Mouse (Mus musculus): ENCODE measurements at regions not wholly inside any gene's neighbourhood (a gene's known extent, or its start where the extent isn't known, plus 50 kb on each side); places are given as distances from the start of the nearest gene placed in this dataset.

GRCm38 (mm10) chr11:18266161-18266560 lies 312.5 kb upstream of the Etaa1 start:
- TF ChIP-seq CTCF (IDR thresholded peaks at IDR 0.05; ENCODE audit: low read depth): no peak
- WGBS: 63% methylated on average over 2 of the region's 2 CpGs
- ATAC-seq: no peak

GRCm38 (mm10) chr11:18262901-18263300 lies 309.2 kb upstream of the Etaa1 start:
- no peaks in the 10 kb centered on the region for H3K36me3 ChIP-seq (ENCODE audit: insufficient read depth, low read length)
- no peak overlapping the region for H3K4me3 ChIP-seq (ENCODE audit: low read length)
- 62% methylated on average over 1 of the region's 1 CpGs for WGBS
- DNase-seq (ENCODE audit: low spot score) (no peak), ATAC-seq (no peak)
- no peak overlapping the region for H3K4me2 ChIP-seq (ENCODE audit: low read depth, low read length)
- no peak overlapping the region for H3K27ac ChIP-seq
- no peak for TF ChIP-seq CTCF (IDR thresholded peaks at IDR 0.05; ENCODE audit: low read depth)
- H3K4me1 ChIP-seq (ENCODE audit: insufficient read depth, low read length): no peaks in the 10 kb centered on the region
- no peaks in the 10 kb centered on the region for H3K27me3 ChIP-seq (ENCODE audit: insufficient read depth, low read length)
- no peak overlapping the region for H3K9ac ChIP-seq (replicated peaks; ENCODE audit: low read length)
- no peaks in the 10 kb centered on the region for H3K9me3 ChIP-seq (ENCODE audit: low read length)

More at GRCm38 (mm10) chr11:18266161-18266560, 312.5 kb upstream of the Etaa1 start:
- Histone ChIP-seq H3K4me2 (ENCODE audit: low read depth, low read length) (no peak overlapping the region), H3K27me3 (ENCODE audit: insufficient read depth, low read length) (no peaks in the 10 kb centered on the region), H3K9ac (replicated peaks; ENCODE audit: low read length) (no peak overlapping the region), H3K9me3 (ENCODE audit: low read length) (no peaks in the 10 kb centered on the region), H3K4me3 (ENCODE audit: low read length) (no peak overlapping the region), H3K36me3 (ENCODE audit: insufficient read depth, low read length) (no peaks in the 10 kb centered on the region), H3K4me1 (ENCODE audit: insufficient read depth, low read length) (no peaks in the 10 kb centered on the region), H3K27ac (no peak overlapping the region)
- DNase-seq (ENCODE audit: low spot score): no peak

- ATAC-seq (no peak), DNase-seq (ENCODE audit: low spot score) (no peak)
- TF ChIP-seq CTCF (IDR thresholded peaks at IDR 0.05; ENCODE audit: low read depth): no peak
- Histone ChIP-seq H3K36me3 (ENCODE audit: insufficient read depth, low read length) (no peaks in the 10 kb centered on the region), H3K4me3 (ENCODE audit: low read length) (no peak overlapping the region), H3K9ac (replicated peaks; ENCODE audit: low read length) (no peak overlapping the region), H3K9me3 (ENCODE audit: low read length) (no peaks in the 10 kb centered on the region), H3K27me3 (ENCODE audit: insufficient read depth, low read length) (no peaks in the 10 kb centered on the region), H3K27ac (no peak overlapping the region), H3K4me1 (ENCODE audit: insufficient read depth, low read length) (no peaks in the 10 kb centered on the region), H3K4me2 (ENCODE audit: low read depth, low read length) (no peak overlapping the region)
- WGBS: 31% methylated on average over 4 of the region's 4 CpGs
Observed at GRCm38 (mm10) chr11:18249236-18249635, 295.6 kb upstream of the Etaa1 start.

- no peak overlapping the region for H3K4me2 ChIP-seq (ENCODE audit: low read depth, low read length)
- H3K9me3 ChIP-seq (ENCODE audit: low read length): no peaks in the 10 kb centered on the region
- no peak overlapping the region for H3K4me3 ChIP-seq (ENCODE audit: low read length)
- TF ChIP-seq CTCF (IDR thresholded peaks at IDR 0.05; ENCODE audit: low read depth): no peak
- no peak overlapping the region for H3K9ac ChIP-seq (replicated peaks; ENCODE audit: low read length)
- no peaks in the 10 kb centered on the region for H3K27me3 ChIP-seq (ENCODE audit: insufficient read depth, low read length)
- no peak for ATAC-seq
- H3K36me3 ChIP-seq (ENCODE audit: insufficient read depth, low read length): no peaks in the 10 kb centered on the region
- no peak overlapping the region for H3K27ac ChIP-seq
- no peaks in the 10 kb centered on the region for H3K4me1 ChIP-seq (ENCODE audit: insufficient read depth, low read length)
- 65% methylated on average over 4 of the region's 4 CpGs for WGBS
- DNase-seq (ENCODE audit: low spot score): no peak
Observed at GRCm38 (mm10) chr11:18216762-18217161, 263.1 kb upstream of the Etaa1 start.

- Histone ChIP-seq H3K4me1 (ENCODE audit: insufficient read depth, low read length) (no peaks in the 10 kb centered on the region), H3K9me3 (ENCODE audit: low read length) (no peaks in the 10 kb centered on the region), H3K36me3 (ENCODE audit: insufficient read depth, low read length) (no peaks in the 10 kb centered on the region), H3K4me3 (ENCODE audit: low read length) (no peak overlapping the region), H3K27me3 (ENCODE audit: insufficient read depth, low read length) (no peaks in the 10 kb centered on the region), H3K4me2 (ENCODE audit: low read depth, low read length) (no peak overlapping the region), H3K9ac (replicated peaks; ENCODE audit: low read length) (no peak overlapping the region), H3K27ac (no peak overlapping the region)
- ATAC-seq: no peak
- no peak for TF ChIP-seq CTCF (IDR thresholded peaks at IDR 0.05; ENCODE audit: low read depth)
- no peak for DNase-seq (ENCODE audit: low spot score)
- WGBS: 57% methylated on average over 2 of the region's 2 CpGs
Observed at GRCm38 (mm10) chr11:18173028-18173427, 219.4 kb upstream of the Etaa1 start.

- H3K27me3 ChIP-seq (ENCODE audit: insufficient read depth, low read length): no peaks in the 10 kb centered on the region
- no peaks in the 10 kb centered on the region for H3K36me3 ChIP-seq (ENCODE audit: insufficient read depth, low read length)
- H3K27ac ChIP-seq: no peak overlapping the region
- H3K9me3 ChIP-seq (ENCODE audit: low read length): no peaks in the 10 kb centered on the region
- WGBS: 48% methylated on average over 2 of the region's 2 CpGs
- H3K9ac ChIP-seq (replicated peaks; ENCODE audit: low read length): no peak overlapping the region
- no peaks in the 10 kb centered on the region for H3K4me1 ChIP-seq (ENCODE audit: insufficient read depth, low read length)
- no peak overlapping the region for H3K4me2 ChIP-seq (ENCODE audit: low read depth, low read length)
- no peak for TF ChIP-seq CTCF (IDR thresholded peaks at IDR 0.05; ENCODE audit: low read depth)
- no peak overlapping the region for H3K4me3 ChIP-seq (ENCODE audit: low read length)
- ATAC-seq: no peak
- DNase-seq (ENCODE audit: low spot score): no peak
Observed at GRCm38 (mm10) chr11:18171207-18171776, 217.6 kb upstream of the Etaa1 start.

- TF ChIP-seq CTCF (IDR thresholded peaks at IDR 0.05; ENCODE audit: low read depth): no peak
- DNase-seq (ENCODE audit: low spot score) (no peak), ATAC-seq (no peak)
- Histone ChIP-seq H3K27ac (no peak overlapping the region), H3K9ac (replicated peaks; ENCODE audit: low read length) (no peak overlapping the region), H3K9me3 (ENCODE audit: low read length) (no peaks in the 10 kb centered on the region), H3K27me3 (ENCODE audit: insufficient read depth, low read length) (no peaks in the 10 kb centered on the region), H3K4me3 (ENCODE audit: low read length) (no peak overlapping the region), H3K36me3 (ENCODE audit: insufficient read depth, low read length) (no peaks in the 10 kb centered on the region), H3K4me1 (ENCODE audit: insufficient read depth, low read length) (no peaks in the 10 kb centered on the region), H3K4me2 (ENCODE audit: low read depth, low read length) (no peak overlapping the region)
- WGBS: 86% methylated on average over 4 of the region's 4 CpGs
Observed at GRCm38 (mm10) chr11:18165609-18166347, 212.1 kb upstream of the Etaa1 start.
